Mouse (Mus musculus) adrenal gland, postnatal 36 days (tissue): ENCODE data around the gene Ndufb4. TPM values are rescaled to one million over a fixed set of nuclear protein-coding genes. Genes with fewer than 3 reads are reported as not detected.

Experiments used
- total RNA-seq, 2 experiments: library from RNA; stranded (reverse); gene quantifications; 2 replicates each; pipeline ENCODE4 v1.2.3; 2021

Ndufb4 gene
- total RNA-seq, 2 experiments from 2014 or later: 127 to 152 TPM

Other genes with a start within 250 kb of the Ndufb4 start
- gene Gtf2e1, start 114.7 kb downstream of the Ndufb4 start, total RNA-seq: 10 to 100 TPM; 14.8 to 15.9 TPM
- 1 to 10 TPM; 8.4 to 9.3 TPM for gene Rabl3, start 114.6 kb downstream of the Ndufb4 start, total RNA-seq
- gene Hgd, start 74.3 kb downstream of the Ndufb4 start, total RNA-seq: 1 to 10 TPM in 1 of 2 experiments, not detected in 1; 1.1 TPM
- gene Fstl1, start 122.4 kb upstream of the Ndufb4 start, total RNA-seq: 10 to 100 TPM; 59.3 to 87.0 TPM
- under 1 TPM in 1 of 2 experiments, not detected in 1; 0.49 TPM for gene Gm36028, start 206.7 kb upstream of the Ndufb4 start, total RNA-seq
- 100 to 1,000 TPM; 196 to 310 TPM for gene Lrrc58, start 213.9 kb upstream of the Ndufb4 start, total RNA-seq